Mouse (Mus musculus) urinary bladder, postnatal 14 days (tissue): ENCODE data around the gene Gstt4.
"Not testable (repeated sequence)": the region's sequence is repeated elsewhere in the genome, so short reads cannot be mapped to it uniquely, and the experiment has no call there.

Experiments
- DNase-seq: peaks from one replicate; pipeline ENCODE4 v3.0.0; 2021; ENCODE audit warnings: low spot score

Gstt4 gene

DNA sequence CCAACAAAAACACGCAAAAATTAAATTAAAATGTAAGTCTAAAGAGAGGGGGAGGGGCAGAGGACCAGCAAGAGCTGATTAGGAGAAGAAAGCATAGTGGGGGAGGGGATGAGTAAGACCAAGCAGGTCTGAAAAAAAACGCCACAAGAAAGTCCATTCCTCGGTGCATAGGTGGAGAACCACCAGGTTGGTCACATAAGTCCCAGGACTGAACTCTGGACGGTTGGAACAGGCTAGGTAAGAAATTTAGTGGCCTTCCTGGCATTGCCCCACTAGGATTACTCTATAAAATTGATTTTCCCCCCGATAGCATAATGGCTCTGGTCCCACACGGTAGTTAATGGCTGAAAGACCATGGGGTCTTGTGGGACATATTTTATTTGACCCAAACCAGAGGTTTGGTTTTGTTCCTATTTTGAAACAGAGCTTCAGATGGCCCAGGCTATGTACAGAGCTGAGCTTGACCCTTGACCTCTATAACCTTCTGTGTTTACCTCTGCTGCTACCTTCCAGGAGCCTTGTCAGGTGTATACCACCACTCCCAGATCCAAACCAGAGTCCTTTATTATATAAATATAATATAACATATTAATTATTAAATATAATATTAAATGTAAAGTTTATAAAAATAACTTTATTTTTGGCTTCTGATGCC lies 33.1 kb downstream of the Gstt4 start:
- DNase-seq: no peak

DNA sequence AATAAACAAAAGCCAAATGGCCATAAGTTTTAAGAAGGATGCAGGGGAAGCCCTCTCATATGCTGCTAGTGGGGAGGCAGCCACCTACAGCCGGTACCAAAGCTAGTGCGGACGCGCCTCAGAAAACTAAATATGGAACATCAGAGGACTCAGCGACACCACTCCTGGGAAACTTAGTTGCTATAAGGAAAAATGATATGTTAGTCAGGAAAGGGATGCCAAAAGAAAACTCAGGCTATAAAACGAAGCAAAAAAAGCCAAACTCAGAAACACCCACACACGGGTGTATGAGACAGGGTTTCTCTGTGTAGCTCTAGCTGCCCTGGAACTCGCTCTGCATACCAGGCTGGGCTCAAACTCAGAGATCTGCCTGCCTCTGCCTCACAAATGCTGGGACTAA lies 34.1 kb downstream of the Gstt4 start:
- no peak for DNase-seq

- no peak for DNase-seq
These were observed 36.9 kb downstream of the Gstt4 start for GRCm38 (mm10) chr10:75785442-75785841.

DNA sequence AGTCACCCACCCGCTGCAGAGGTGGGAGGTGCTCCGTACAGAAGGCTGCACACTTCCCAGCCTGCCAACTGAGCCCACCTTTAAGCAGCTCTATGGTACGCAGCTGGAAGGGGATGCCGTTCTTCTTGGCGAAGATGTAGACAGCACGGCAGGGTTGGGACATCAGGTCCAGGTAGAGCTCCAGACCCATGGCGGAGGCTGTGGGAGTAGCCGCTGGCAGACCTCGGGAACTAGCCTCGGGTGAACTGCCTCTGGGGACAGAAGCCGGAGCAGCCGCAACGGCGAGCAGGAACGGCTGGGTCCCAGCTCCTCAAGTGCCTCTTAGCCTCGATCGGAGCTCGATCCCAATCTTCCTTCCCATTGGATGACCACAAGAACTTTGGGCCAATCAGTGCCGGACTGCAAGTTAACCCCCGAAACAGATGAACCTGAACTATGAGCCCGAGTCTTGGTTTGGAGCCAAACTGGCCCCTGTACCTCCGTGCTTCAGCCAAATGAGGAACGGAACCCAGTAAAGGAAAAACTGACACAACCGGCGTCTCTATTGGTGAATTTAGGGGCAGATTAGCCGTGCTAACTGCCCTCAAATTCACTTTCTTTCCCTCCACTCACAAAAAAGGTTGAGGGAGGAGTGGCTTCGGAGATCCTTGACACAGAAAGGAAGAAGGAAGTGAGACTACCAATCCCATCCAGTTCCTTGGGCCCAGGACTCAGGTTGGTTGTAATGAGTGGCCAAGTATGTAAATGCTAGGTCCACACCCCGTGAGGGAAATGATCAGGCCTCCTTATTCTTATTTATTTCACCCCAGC lies 41.4 kb downstream of the Gstt4 start, which contains the start of the genes Gm20441 and Gstt3:
TSS of gene Gm20441 (minus strand) at position 186 of the 810 bp plus-strand sequence.
TSS of gene Gstt3 (minus strand) at position 646 of the 810 bp plus-strand sequence.
- DNase-seq: peak; percentile 79

GRCm38 (mm10) chr10:75779206-75780174 lies 42.9 kb downstream of the Gstt4 start:
- DNase-seq: peak; percentile 53

DNA sequence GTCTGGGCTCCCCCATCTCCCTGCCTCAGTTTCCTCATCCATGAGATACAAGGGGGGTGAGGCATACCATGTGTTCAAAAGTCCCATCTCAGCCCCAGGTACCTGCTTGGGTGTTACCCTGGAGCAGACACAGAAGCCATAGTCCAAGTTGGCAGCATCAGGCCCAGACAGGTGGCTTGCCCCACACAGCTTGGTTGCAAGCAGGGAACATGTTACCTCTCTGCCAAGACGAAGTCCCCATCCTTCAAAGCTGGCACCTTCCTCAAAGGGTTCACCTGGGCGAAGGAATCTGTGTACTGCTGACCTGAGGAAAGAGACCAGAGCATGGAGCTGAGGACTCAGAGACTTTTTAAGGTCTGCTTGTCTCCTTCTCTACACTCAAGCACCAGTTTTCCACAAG lies 44.5 kb downstream of the Gstt4 start:
- DNase-seq: no peak

DNA sequence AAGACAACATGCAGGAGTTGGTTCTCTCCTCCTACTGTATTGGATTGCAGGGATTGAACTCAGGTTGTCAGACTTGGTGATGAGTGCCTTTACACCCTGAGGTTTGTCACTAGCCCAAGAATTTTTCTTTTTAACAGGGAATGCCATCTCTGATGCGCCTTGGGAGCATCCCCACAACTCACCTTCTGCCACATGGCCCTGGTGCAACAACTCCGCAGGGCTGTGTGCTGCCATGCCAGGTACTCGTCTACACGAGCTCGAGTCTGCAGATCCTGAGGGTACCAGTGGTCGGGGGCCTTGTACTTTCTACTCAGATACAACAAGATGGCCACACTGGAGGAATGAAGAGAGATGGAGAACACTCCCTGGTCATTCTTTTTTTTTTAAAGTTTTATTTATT lies 45.8 kb downstream of the Gstt4 start:
- no peak for DNase-seq

GRCm38 (mm10) chr10:75774587-75774986 lies 47.8 kb downstream of the Gstt4 start:
- DNase-seq: no peak

GRCm38 (mm10) chr10:75774102-75774501 lies 48.2 kb downstream of the Gstt4 start:
- no peak for DNase-seq

- DNase-seq: peak; percentile 87
These were observed 49.3 kb downstream of the Gstt4 start, which contains the start of gene Ddt for GRCm38 (mm10) chr10:75772795-75773664. TSS of gene Ddt (minus strand) at chr10:75773414.

DNA sequence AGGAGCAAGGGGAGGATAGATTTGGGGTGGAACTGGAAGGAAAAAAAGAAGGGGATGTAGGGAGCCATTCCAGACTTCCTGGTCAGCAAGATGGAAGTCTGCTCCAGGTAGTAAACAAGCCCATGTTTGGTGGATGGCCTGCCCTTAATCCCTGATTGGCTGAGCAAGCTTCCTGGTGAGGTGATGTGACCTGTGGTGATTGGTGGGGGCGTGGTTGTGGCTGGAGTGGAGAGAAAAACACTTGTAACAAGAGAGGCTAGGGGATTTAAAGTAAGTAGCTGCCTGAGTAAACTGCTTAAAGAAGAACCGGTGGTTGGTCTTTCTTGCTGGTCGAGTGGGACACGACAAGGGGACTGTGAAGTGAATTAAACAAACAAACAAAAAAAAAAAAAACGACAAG lies 54.6 kb downstream of the Gstt4 start:
- not testable (repeated sequence) for DNase-seq

DNA sequence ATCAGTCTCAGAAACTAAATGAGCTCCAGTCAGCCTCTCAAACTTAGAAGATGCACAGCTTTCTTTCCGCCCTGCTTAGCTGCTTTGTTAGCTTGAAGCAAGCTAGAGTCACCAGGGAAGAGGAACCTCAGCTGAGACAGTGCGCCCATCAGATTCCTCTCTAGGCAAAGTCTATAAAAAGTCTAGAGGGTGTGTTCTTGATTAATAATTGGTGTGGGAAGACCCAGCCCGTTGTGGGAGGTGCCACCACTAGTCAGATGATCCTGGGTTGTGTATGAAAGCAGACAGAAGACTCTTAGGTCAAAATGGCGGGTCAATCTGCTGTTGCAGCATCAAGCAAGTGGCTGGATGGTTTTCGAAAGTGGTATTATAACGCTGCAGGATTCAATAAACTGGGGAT lies 55.5 kb downstream of the Gstt4 start:
- DNase-seq: no peak
